Mouse (Mus musculus): ENCODE measurements around the gene Tcf12. TPM values are rescaled to one million over a fixed set of nuclear protein-coding genes. Genes with fewer than 3 reads are reported as not detected.

The Tcf12 gene
- polyA plus RNA-seq, 1 experiment from 2014 or later = 64.8 TPM

DNA sequence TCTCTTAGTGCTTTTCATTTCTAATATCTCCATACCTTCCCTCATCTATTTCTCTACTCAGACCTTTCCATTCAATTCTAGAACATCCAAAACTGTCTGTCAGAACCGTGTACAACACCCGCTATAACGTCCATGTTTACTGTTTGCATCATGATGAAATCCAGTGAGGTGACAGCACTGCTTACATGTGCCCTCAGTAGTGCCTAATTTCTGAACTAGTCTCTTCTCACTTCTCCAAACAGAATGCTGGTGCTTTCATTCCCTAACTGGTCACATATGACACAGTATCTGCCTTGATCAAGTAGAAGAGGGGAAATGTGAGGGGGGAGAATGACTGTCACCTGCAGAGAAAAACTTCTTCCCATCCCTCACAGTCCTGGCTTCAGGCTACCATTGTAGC lies 58.5 kb downstream of the Tcf12 start:
- WGBS = 84% methylated on average over 3 of the region's 3 CpGs

DNA sequence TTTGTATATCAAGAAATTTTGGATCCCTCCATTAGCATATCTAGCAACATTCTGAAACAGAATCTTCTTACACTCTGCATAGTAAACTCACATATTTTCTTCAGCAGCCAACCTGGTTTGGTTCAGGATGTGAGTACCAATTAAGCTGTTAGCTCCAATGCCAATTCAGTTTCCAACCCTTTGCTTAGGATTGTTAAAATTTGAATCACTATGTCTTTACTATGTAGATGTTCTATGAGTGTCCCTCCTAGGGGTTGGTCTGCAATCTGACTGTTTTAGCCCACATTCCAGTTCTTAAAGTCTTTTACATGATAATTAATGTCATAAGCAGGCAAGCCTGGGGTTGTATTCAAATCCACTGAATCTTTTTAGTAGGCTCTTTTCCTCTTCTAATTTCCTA lies 71.5 kb downstream of the Tcf12 start:
- Histone ChIP-seq H3K27me3 (ENCODE audit: insufficient read depth, poor library complexity, severe bottlenecking) (no peaks in the 10 kb centered on the region), H3K9me3 (no peaks in the 10 kb centered on the region), H3K36me3 (no peaks in the 10 kb centered on the region), H3K27ac (no peak overlapping the region), H3K4me3 (no peak overlapping the region), H3K4me1 (0 out of 2 replicates have a peak, but pooled peaks cover 5% of the 10 kb centered on the region)
- DNase-seq (ENCODE audit: low spot score) = no peak

More for the DNA sequence above, 58.5 kb downstream of the Tcf12 start:
- no peak overlapping the region for H3K27ac ChIP-seq
- H3K4me1 ChIP-seq = no peaks in the 10 kb centered on the region
- no peak overlapping the region for H3K4me3 ChIP-seq
- H3K9me3 ChIP-seq = no peaks in the 10 kb centered on the region
- DNase-seq (ENCODE audit: low spot score) = no peak
- no peaks in the 10 kb centered on the region for H3K27me3 ChIP-seq (ENCODE audit: insufficient read depth, poor library complexity, severe bottlenecking)
- no peaks in the 10 kb centered on the region for H3K36me3 ChIP-seq

DNA sequence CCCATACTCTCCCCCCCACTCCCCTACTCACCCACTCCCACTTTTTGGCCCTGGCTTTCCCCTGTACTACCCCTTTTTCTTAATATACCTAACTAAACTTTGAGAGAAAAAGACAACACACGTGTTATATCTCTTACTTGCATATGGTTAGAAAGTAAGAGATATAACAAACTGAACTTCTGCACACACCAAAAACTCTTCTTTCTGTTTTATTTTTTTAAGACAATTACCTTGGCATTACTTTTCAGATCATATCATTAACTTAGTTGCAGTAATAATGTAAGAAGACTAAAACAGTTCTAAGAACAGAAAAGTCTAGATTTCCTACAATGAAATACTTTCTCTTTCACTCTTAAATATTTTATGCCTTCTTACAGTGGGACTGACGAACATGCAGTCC lies 72.3 kb downstream of the Tcf12 start:
- Histone ChIP-seq H3K36me3 (no peaks in the 10 kb centered on the region), H3K27ac (no peak overlapping the region), H3K4me3 (no peak overlapping the region), H3K9me3 (no peaks in the 10 kb centered on the region), H3K4me1 (0 out of 2 replicates have a peak, but pooled peaks cover 5% of the 10 kb centered on the region), H3K27me3 (ENCODE audit: insufficient read depth, poor library complexity, severe bottlenecking) (no peaks in the 10 kb centered on the region)
- no peak for DNase-seq (ENCODE audit: low spot score)
- WGBS = 83% methylated on average over 2 of the region's 2 CpGs

- Histone ChIP-seq H3K4me3 (no peak overlapping the region), H3K27me3 (ENCODE audit: insufficient read depth, poor library complexity, severe bottlenecking) (no peaks in the 10 kb centered on the region), H3K4me1 (0 out of 2 replicates have a peak, but pooled peaks cover 5% of the 10 kb centered on the region), H3K27ac (no peak overlapping the region), H3K9me3 (no peaks in the 10 kb centered on the region), H3K36me3 (no peaks in the 10 kb centered on the region)
- no peak for DNase-seq (ENCODE audit: low spot score)
- 90% methylated on average over 2 of the region's 2 CpGs for WGBS
These were observed 74.6 kb downstream of the Tcf12 start for GRCm38 (mm10) chr9:72037059-72037516.

DNA sequence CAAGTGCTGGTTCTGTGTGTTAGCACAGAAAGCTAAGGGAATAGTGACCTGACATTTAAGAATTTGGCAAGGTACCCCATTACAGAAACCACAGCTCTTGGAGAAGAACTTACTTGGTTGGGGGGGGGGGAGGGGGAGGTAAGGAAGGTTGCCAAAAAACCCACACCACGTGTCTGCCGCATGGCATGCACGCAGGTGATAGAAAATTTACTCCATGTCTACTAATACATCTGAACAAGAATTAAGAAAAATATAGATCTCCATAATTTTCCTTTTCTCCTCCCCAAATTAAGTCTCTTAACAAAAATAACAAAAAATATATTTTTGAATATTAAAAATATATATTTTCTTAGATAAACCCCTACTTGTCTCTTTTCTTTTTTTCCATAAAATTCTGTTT lies 75.4 kb downstream of the Tcf12 start:
- Histone ChIP-seq H3K4me3 (no peak overlapping the region), H3K36me3 (no peaks in the 10 kb centered on the region), H3K9me3 (no peaks in the 10 kb centered on the region), H3K27me3 (ENCODE audit: insufficient read depth, poor library complexity, severe bottlenecking) (no peaks in the 10 kb centered on the region), H3K27ac (no peak overlapping the region), H3K4me1 (0 out of 2 replicates have a peak, but pooled peaks cover 5% of the 10 kb centered on the region)
- DNase-seq (ENCODE audit: low spot score) = no peak
- 88% methylated on average over 3 of the region's 3 CpGs for WGBS

- Histone ChIP-seq H3K9me3 (no peaks in the 10 kb centered on the region), H3K27me3 (ENCODE audit: insufficient read depth, poor library complexity, severe bottlenecking) (no peaks in the 10 kb centered on the region), H3K36me3 (no peaks in the 10 kb centered on the region), H3K4me1 (0 out of 2 replicates have a peak, but pooled peaks cover 5% of the 10 kb centered on the region), H3K27ac (no peak overlapping the region), H3K4me3 (no peak overlapping the region)
- WGBS = 92% methylated on average over 2 of the region's 2 CpGs
- DNase-seq (ENCODE audit: low spot score) = no peak
These were observed 78.4 kb downstream of the Tcf12 start for GRCm38 (mm10) chr9:72033271-72033670.

DNA sequence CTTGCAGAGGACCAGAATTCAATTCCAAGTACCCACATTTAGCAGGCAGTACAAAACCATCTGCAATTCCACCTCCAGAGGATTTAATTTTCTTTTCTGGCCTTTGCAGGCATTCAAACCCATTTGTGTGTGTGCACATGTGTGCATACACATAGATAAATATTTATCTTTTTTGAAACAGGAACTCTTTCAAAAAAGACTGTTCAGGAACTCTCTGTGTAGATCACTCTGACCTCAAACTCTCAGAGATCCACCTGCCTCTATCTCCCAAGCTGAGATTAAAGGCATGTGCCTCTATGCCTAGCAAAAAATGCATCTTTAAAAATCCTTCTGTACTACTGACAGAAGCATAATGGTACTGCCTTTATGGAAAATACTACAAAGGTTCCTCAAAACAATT lies 81.4 kb downstream of the Tcf12 start:
- no peak for DNase-seq (ENCODE audit: low spot score)
- H3K27ac ChIP-seq = no peak overlapping the region
- no peaks in the 10 kb centered on the region for H3K36me3 ChIP-seq
- no peaks in the 10 kb centered on the region for H3K9me3 ChIP-seq
- H3K27me3 ChIP-seq (ENCODE audit: insufficient read depth, poor library complexity, severe bottlenecking) = no peaks in the 10 kb centered on the region
- H3K4me3 ChIP-seq = no peak overlapping the region
- no peaks in the 10 kb centered on the region for H3K4me1 ChIP-seq

DNA sequence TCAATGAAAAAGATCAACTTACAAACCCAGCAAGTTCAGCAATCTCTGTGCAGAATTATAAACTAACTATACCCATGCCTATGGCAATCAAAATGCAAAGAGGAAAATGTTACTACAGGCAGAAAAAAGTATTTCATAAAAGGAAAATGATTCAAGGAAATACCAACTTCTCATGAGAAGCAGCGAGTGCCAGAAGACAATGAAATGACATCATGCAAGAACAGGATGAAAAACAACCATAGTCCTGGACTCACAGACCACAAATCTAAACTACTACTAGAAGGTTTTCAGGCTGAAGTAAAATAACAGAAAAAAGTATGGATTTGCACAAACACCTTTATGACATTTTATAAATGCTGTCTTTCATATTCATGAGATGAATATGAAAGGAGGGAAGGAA lies 82.1 kb downstream of the Tcf12 start:
- Histone ChIP-seq H3K27ac (no peak overlapping the region), H3K9me3 (no peaks in the 10 kb centered on the region)
- DNase-seq (ENCODE audit: low spot score) = no peak

DNA sequence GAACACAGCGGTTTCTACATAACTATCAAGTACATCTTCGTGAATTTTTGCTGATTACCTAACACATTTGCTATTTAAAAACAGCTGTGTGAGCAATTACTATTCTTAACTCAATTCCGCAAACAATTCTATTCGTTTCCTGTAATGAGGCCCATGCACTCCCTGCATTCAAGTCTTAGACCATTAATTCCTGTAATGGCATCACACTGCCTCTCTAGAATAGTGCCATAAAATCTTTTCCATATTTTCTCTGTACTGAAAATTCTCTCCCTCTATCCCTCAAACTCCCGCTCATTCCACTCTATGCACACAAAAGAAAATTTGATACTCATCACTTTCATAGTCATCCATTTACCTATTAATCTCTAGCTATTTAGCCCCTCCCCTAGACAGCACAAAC lies 88.4 kb downstream of the Tcf12 start:
- H3K4me1 ChIP-seq = peaks cover 12% of the 10 kb centered on the region; the same call in 1 of the 2 replicates
- no peaks in the 10 kb centered on the region for H3K27me3 ChIP-seq (ENCODE audit: insufficient read depth, poor library complexity, severe bottlenecking)
- WGBS = 90% methylated on average over 5 of the region's 5 CpGs
- H3K27ac ChIP-seq = no peak overlapping the region
- H3K36me3 ChIP-seq = no peaks in the 10 kb centered on the region
- no peaks in the 10 kb centered on the region for H3K9me3 ChIP-seq
- DNase-seq (ENCODE audit: low spot score) = no peak
- H3K4me3 ChIP-seq = no peak overlapping the region

More for the DNA sequence above, 82.1 kb downstream of the Tcf12 start:
- Histone ChIP-seq H3K36me3 (no peaks in the 10 kb centered on the region), H3K4me3 (no peak overlapping the region), H3K4me1 (peaks cover 6% of the 10 kb centered on the region; the same call in 1 of the 2 replicates), H3K27me3 (ENCODE audit: insufficient read depth, poor library complexity, severe bottlenecking) (no peaks in the 10 kb centered on the region)
- WGBS = 66% methylated on average over 1 of the region's 1 CpGs

- Histone ChIP-seq H3K27me3 (ENCODE audit: insufficient read depth, poor library complexity, severe bottlenecking) (no peaks in the 10 kb centered on the region), H3K36me3 (no peaks in the 10 kb centered on the region), H3K9me3 (no peaks in the 10 kb centered on the region), H3K4me1 (peaks cover 12% of the 10 kb centered on the region; the same call in 1 of the 2 replicates), H3K4me3 (no peak overlapping the region), H3K27ac (no peak overlapping the region)
- no peak for DNase-seq (ENCODE audit: low spot score)
- whole genome bisulfite sequencing = 83% methylated on average over 3 of the region's 3 CpGs
These were observed 90.2 kb downstream of the Tcf12 start for GRCm38 (mm10) chr9:72021512-72021911.

DNA sequence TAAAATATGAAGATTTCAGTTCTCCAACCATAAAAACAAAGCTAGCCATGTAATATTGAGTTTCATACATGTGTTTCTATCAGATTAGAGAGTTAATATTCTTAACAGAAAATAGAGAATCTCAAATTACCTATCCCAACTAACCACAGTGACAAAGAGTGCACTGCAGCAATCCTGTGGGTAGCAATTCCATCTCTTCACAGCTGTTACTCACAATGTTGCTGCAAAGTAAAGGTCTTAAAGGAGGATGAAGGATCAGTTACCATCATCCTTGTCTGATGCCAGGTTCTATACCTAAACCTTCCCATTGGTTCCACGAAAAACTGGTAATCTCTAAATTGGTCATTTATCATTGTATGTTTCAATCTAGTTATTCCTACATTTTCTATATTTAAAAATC lies 95.7 kb downstream of the Tcf12 start:
- Histone ChIP-seq H3K36me3 (no peaks in the 10 kb centered on the region), H3K4me1 (peaks cover 3% of the 10 kb centered on the region; the same call in 1 of the 2 replicates), H3K9me3 (no peaks in the 10 kb centered on the region), H3K27ac (no peak overlapping the region), H3K4me3 (no peak overlapping the region), H3K27me3 (ENCODE audit: insufficient read depth, poor library complexity, severe bottlenecking) (no peaks in the 10 kb centered on the region)
- DNase-seq (ENCODE audit: low spot score) = no peak
- 98% methylated on average over 1 of the region's 1 CpGs for WGBS

DNA sequence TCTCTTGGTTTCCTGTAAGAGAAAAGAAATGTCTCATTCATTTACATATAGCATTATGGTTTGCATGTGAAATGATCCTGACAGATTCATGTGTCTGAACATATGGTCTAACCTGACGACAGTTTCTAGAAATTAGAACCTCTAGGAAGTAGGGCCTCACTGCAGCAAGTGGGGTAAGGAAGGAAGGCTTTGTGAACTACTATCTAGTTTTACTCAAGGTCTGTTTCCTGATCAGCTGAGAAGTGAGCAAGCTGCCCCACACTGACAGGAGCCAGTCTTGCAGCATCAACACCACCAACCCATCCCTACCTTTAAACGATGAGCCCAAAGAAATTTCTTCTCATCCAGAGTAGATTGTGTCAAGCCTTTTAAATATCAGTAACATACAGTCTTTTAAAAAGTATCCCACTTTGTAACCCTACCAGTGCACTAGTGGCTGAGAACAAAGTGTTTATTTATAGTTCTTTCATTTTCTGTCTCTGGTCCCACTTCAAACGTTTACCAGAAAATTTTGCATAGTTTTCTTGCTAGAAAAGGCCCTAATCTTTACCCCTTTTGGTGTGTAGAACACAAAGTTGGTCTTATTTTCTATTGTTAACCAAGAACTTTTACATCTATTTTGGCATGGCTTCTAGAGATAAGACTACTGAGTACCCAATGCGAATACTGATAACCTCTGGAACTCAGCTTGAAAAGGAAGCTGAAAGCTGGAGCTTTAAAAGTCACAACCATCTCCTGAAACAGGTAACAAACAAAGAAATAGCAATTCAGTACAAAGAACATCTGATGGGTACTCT lies 96.9 kb downstream of the Tcf12 start:
- no peak for DNase-seq (ENCODE audit: low spot score)
- Histone ChIP-seq H3K9me3 (no peaks in the 10 kb centered on the region), H3K4me3 (no peak overlapping the region), H3K4me1 (peaks cover 4% of the 10 kb centered on the region; the same call in 1 of the 2 replicates), H3K27ac (no peak overlapping the region), H3K36me3 (no peaks in the 10 kb centered on the region), H3K27me3 (ENCODE audit: insufficient read depth, poor library complexity, severe bottlenecking) (no peaks in the 10 kb centered on the region)
- WGBS = 66% methylated on average over 4 of the region's 4 CpGs

DNA sequence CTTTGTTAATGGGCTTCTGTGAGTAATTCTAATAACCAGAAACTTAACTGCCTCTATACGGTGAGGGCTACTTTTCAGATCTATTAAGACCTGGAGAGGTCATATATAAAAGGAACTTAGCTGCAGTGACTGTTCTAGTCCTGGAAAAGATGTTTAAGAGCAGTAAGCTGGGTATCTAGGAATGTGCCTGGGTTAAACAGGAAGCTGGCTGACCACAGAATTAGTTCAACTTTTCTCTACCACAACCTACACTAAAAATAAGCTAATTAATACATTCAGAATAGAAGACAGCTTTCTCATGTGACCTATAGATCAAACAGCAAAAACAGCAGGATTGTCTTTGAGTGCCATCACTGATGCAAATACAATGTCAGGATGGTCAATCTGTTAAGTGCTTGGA lies 98.1 kb downstream of the Tcf12 start:
- Histone ChIP-seq H3K4me3 (no peak overlapping the region), H3K36me3 (no peaks in the 10 kb centered on the region), H3K4me1 (peaks cover 7% of the 10 kb centered on the region; the same call in 1 of the 2 replicates), H3K9me3 (no peaks in the 10 kb centered on the region), H3K27me3 (ENCODE audit: insufficient read depth, poor library complexity, severe bottlenecking) (no peaks in the 10 kb centered on the region), H3K27ac (no peak overlapping the region)
- WGBS = 84% methylated on average over 1 of the region's 1 CpGs
- DNase-seq (ENCODE audit: low spot score) = no peak

Measured in heart, embryonic 10.5 days (tissue).